Mouse (Mus musculus) subcutaneous adipose tissue, adult 2 months (tissue): ENCODE results near the gene Nlgn1. TPM values are rescaled to one million over a fixed set of nuclear protein-coding genes. Genes with fewer than 3 reads are reported as not detected.

Experiments used
- polyA plus RNA-seq: library from polyadenylated mRNA; depleted of rRNA; stranded (reverse); fragments of >200 nt; gene quantifications from 2 replicates; pipeline ENCODE4 v1.2.3, GENCODE M21; 2012; ENCODE audit warnings: low replicate concordance; rRNA removed

The Nlgn1 gene
- polyA plus RNA-seq = 0.14 and 2.4 TPM in 2 replicates

GRCm38 (mm10) chr3:26332400-26333238 is at the start of gene Nlgn1:
TSS of gene Nlgn1 (minus strand) at chr3:26332460.

